Mouse (Mus musculus): ENCODE results near the gene Sult2b1.
A peak's percentile ranks its signal among the peaks of the same experiment; 100 is the strongest.

Gene Sult2b1

GRCm38 (mm10) chr7:45784524-45785372 lies at the start of gene Sult2b1:
TSS of gene Sult2b1 (minus strand) at chr7:45784669.
- peak; percentile 95 for DNase-seq

- no peak for DNase-seq
Observed at GRCm38 (mm10) chr7:45833924-45834323, 49.5 kb upstream of the Sult2b1 start.

GRCm38 (mm10) chr7:45833148-45833790 lies 48.8 kb upstream of the Sult2b1 start:
- no peak for DNase-seq

- DNase-seq: no peak
Observed at GRCm38 (mm10) chr7:45832428-45832827, 48.0 kb upstream of the Sult2b1 start.

- no peak for DNase-seq
Observed at GRCm38 (mm10) chr7:45831128-45831525, 46.7 kb upstream of the Sult2b1 start.

- peak; percentile 90 for DNase-seq
Observed at GRCm38 (mm10) chr7:45830427-45831127, 46.1 kb upstream of the Sult2b1 start, which contains the start of gene Grwd1. TSS of gene Grwd1 (minus strand) at chr7:45830944.

GRCm38 (mm10) chr7:45826631-45827030 lies 42.2 kb upstream of the Sult2b1 start:
- no peak for DNase-seq

- no peak for DNase-seq
Observed at GRCm38 (mm10) chr7:45824598-45824997, 40.1 kb upstream of the Sult2b1 start, which contains the start of gene Kcnj14. TSS of gene Kcnj14 (minus strand) at chr7:45824782.

- no peak for DNase-seq
Observed at GRCm38 (mm10) chr7:45820913-45821312, 36.4 kb upstream of the Sult2b1 start.

- DNase-seq: no peak
Observed at GRCm38 (mm10) chr7:45819843-45820242, 35.4 kb upstream of the Sult2b1 start.

- no peak for DNase-seq
Observed at GRCm38 (mm10) chr7:45815984-45816351, 31.5 kb upstream of the Sult2b1 start.

- DNase-seq: no peak
Observed at GRCm38 (mm10) chr7:45815323-45815983, 31.0 kb upstream of the Sult2b1 start.

GRCm38 (mm10) chr7:45814841-45815240 lies 30.4 kb upstream of the Sult2b1 start:
- DNase-seq: no peak

- DNase-seq: peak; percentile 99
Observed at GRCm38 (mm10) chr7:45813787-45814779, 29.6 kb upstream of the Sult2b1 start, which contains the start of gene Cyth2. TSS of gene Cyth2 (minus strand) at chr7:45814581.

GRCm38 (mm10) chr7:45812921-45813320 lies 28.5 kb upstream of the Sult2b1 start:
- DNase-seq: no peak

GRCm38 (mm10) chr7:45809276-45810075 lies 25.0 kb upstream of the Sult2b1 start:
- DNase-seq: no peak

GRCm38 (mm10) chr7:45808471-45808870 lies 24.0 kb upstream of the Sult2b1 start:
- no peak for DNase-seq

GRCm38 (mm10) chr7:45805941-45806340 lies 21.5 kb upstream of the Sult2b1 start:
- DNase-seq: no peak

GRCm38 (mm10) chr7:45802551-45802950 lies 18.1 kb upstream of the Sult2b1 start:
- no peak for DNase-seq

- DNase-seq: peak; percentile 92
Observed at GRCm38 (mm10) chr7:45801348-45801747, 16.9 kb upstream of the Sult2b1 start.

All from right cerebral cortex, adult 18-20 months (tissue).